Mouse (Mus musculus): ENCODE data around the gene Insr. TPM values are rescaled to one million over a fixed set of nuclear protein-coding genes. Genes with fewer than 3 reads are reported as not detected.

Insr gene
- polyA plus RNA-seq, 2 experiments = 12.2 to 32.7 TPM

GRCm38 (mm10) chr8:3243229-3243628 lies 36.2 kb downstream of the Insr start:
- ATAC-seq (ENCODE audit: low FRiP score, low read depth) = no peak
- 94% methylated on average over 4 of the region's 4 CpGs for WGBS

DNA sequence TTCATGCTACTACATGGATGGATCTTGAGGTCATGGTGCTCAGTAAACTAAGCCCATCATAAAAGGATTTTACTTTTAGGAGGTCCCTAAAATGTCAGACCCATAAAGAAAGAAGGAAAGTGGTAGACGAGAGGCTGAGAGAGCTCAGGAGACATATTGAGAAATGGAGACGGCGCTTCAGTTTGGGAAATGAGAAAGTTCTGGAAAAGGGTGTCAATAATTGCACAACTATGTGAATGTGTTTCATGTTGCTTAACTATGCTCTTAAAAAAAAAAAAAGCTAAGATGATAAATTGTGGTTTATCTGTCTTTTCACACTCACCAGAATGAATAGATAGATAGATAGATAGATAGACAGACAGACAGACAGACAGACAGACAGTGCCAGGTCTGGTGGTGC lies 38.7 kb downstream of the Insr start:
- H3K9ac ChIP-seq (ENCODE audit: low read depth, low read length, severe bottlenecking) = no peak overlapping the region
- no peak for ATAC-seq (ENCODE audit: low FRiP score, low read depth)
- TF ChIP-seq POLR2A (IDR thresholded peaks at IDR 0.05; ENCODE audit: borderline replicate concordance, extremely low read depth, insufficient read depth, insufficient read length) = no peak
- no peaks in the 10 kb centered on the region for H3K9me3 ChIP-seq (ENCODE audit: control insufficient read depth, low read length)
- no peak overlapping the region for H3K4me2 ChIP-seq (replicated peaks; ENCODE audit: low read depth, low read length, severe bottlenecking)
- no peak for DNase-seq (ENCODE audit: low spot score)
- H3K4me3 ChIP-seq (replicated peaks; ENCODE audit: low read length) = no peak overlapping the region
- H3K36me3 ChIP-seq (ENCODE audit: control insufficient read depth, insufficient read depth, low read length) = no peaks in the 10 kb centered on the region; the same call in 1 of the 2 replicates
- WGBS = 96% methylated on average over 3 of the region's 3 CpGs
- H3K4me1 ChIP-seq (ENCODE audit: control insufficient read depth, insufficient read depth, low read length) = no peaks in the 10 kb centered on the region
- H3K27me3 ChIP-seq (ENCODE audit: control insufficient read depth, insufficient read depth, low read length) = no peaks in the 10 kb centered on the region
- H3K27ac ChIP-seq (replicated peaks; ENCODE audit: low read depth, low read length) = no peak overlapping the region

More at GRCm38 (mm10) chr8:3243229-3243628, 36.2 kb downstream of the Insr start:
- H3K4me2 ChIP-seq (replicated peaks; ENCODE audit: low read depth, low read length, severe bottlenecking) = no peak overlapping the region
- no peaks in the 10 kb centered on the region for H3K9me3 ChIP-seq (ENCODE audit: control insufficient read depth, low read length)
- no peak overlapping the region for H3K9ac ChIP-seq (ENCODE audit: low read depth, low read length, severe bottlenecking)
- no peaks in the 10 kb centered on the region for H3K4me1 ChIP-seq (ENCODE audit: control insufficient read depth, insufficient read depth, low read length)
- no peak overlapping the region for H3K4me3 ChIP-seq (replicated peaks; ENCODE audit: low read length)
- DNase-seq (ENCODE audit: low spot score) = no peak
- H3K27ac ChIP-seq (replicated peaks; ENCODE audit: low read depth, low read length) = no peak overlapping the region
- peaks cover 3% of the 10 kb centered on the region; the same call in 1 of the 2 replicates for H3K36me3 ChIP-seq (ENCODE audit: control insufficient read depth, insufficient read depth, low read length)
- no peak for TF ChIP-seq POLR2A (IDR thresholded peaks at IDR 0.05; ENCODE audit: borderline replicate concordance, extremely low read depth, insufficient read depth, insufficient read length)
- H3K27me3 ChIP-seq (ENCODE audit: control insufficient read depth, insufficient read depth, low read length) = no peaks in the 10 kb centered on the region

DNA sequence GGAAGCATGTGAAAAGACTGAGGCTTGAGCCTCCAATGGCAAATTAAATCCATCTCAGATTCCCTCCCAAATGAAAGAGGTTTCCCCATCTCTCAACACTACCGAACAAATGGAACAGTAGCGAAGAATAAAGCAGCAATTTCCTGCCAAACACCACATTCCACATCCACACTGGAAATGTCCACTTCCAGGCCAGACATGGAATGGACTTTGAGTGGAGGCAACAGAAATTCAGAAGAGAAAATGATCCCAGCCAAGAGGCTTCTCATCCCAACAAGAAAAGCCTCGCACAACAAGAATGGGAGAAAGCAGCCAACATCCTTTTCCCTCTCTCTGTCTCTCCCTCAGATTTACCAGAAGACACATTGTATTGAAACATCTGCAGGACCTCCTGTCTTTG lies 39.8 kb downstream of the Insr start:
- DNase-seq (ENCODE audit: low spot score) = no peak
- WGBS = 74% methylated on average over 3 of the region's 3 CpGs
- H3K36me3 ChIP-seq (ENCODE audit: control insufficient read depth, insufficient read depth, low read length) = no peaks in the 10 kb centered on the region

DNA sequence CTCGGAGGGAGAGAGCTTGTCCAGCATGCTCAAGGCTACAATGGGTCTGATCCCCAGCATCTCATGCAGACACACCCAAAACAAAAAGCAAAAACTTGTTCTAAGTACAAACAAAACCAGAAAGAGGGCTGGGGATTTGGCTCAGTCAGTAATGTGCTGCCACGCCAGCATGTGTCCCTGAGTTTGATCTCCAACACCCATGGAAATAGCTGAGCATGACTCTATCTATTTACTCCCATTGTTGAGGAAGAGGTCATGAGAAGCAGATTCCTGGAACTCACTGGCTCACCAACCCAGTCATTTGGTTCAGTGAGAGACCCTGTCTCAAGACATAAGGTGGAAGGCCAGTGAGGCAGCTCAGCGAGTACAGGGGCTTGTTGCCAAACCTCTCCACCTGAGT lies 40.6 kb downstream of the Insr start:
- no peak for DNase-seq (ENCODE audit: low spot score)
- Histone ChIP-seq H3K9ac (ENCODE audit: low read depth, low read length, severe bottlenecking) (no peak overlapping the region), H3K4me2 (replicated peaks; ENCODE audit: low read depth, low read length, severe bottlenecking) (no peak overlapping the region), H3K27me3 (ENCODE audit: control insufficient read depth, insufficient read depth, low read length) (no peaks in the 10 kb centered on the region), H3K9me3 (ENCODE audit: control insufficient read depth, low read length) (no peaks in the 10 kb centered on the region), H3K4me1 (ENCODE audit: control insufficient read depth, insufficient read depth, low read length) (no peaks in the 10 kb centered on the region), H3K36me3 (ENCODE audit: control insufficient read depth, insufficient read depth, low read length) (no peaks in the 10 kb centered on the region), H3K4me3 (replicated peaks; ENCODE audit: low read length) (no peak overlapping the region), H3K27ac (replicated peaks; ENCODE audit: low read depth, low read length) (no peak overlapping the region)
- ATAC-seq (ENCODE audit: low FRiP score, low read depth) = no peak
- TF ChIP-seq POLR2A (IDR thresholded peaks at IDR 0.05; ENCODE audit: borderline replicate concordance, extremely low read depth, insufficient read depth, insufficient read length) = no peak
- WGBS = 91% methylated on average over 3 of the region's 3 CpGs

More for the DNA sequence above, 39.8 kb downstream of the Insr start:
- no peak overlapping the region for H3K27ac ChIP-seq (replicated peaks; ENCODE audit: low read depth, low read length)
- no peaks in the 10 kb centered on the region for H3K27me3 ChIP-seq (ENCODE audit: control insufficient read depth, insufficient read depth, low read length)
- H3K4me2 ChIP-seq (replicated peaks; ENCODE audit: low read depth, low read length, severe bottlenecking) = no peak overlapping the region
- H3K4me3 ChIP-seq (replicated peaks; ENCODE audit: low read length) = no peak overlapping the region
- no peak for ATAC-seq (ENCODE audit: low FRiP score, low read depth)
- no peaks in the 10 kb centered on the region for H3K4me1 ChIP-seq (ENCODE audit: control insufficient read depth, insufficient read depth, low read length)
- H3K9me3 ChIP-seq (ENCODE audit: control insufficient read depth, low read length) = no peaks in the 10 kb centered on the region
- no peak for TF ChIP-seq POLR2A (IDR thresholded peaks at IDR 0.05; ENCODE audit: borderline replicate concordance, extremely low read depth, insufficient read depth, insufficient read length)
- no peak overlapping the region for H3K9ac ChIP-seq (ENCODE audit: low read depth, low read length, severe bottlenecking)

DNA sequence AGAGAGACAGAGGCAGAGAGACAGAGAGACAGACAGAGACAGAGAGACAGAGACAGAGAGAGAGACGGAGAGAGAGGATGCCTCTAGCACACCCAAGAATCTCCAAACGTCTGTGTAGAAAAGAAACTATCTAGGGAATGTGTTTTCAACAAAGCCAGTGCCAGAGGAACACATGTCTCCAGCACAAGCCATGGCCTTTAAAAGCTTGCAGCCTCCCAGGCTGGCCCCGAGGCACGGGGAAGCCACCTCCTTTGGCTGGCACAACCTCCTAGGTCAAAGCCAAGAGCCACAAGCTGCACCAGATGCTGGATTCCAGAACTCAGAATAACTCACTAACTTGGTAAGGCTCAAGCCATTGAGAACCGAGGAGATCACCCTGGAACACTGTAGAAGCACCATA lies 42.1 kb downstream of the Insr start:
- H3K27ac ChIP-seq (replicated peaks; ENCODE audit: low read depth, low read length) = no peak overlapping the region
- DNase-seq (ENCODE audit: low spot score) (no peak), ATAC-seq (ENCODE audit: low FRiP score, low read depth) (no peak)
- H3K36me3 ChIP-seq (ENCODE audit: control insufficient read depth, insufficient read depth, low read length) = no peaks in the 10 kb centered on the region
- H3K4me2 ChIP-seq (replicated peaks; ENCODE audit: low read depth, low read length, severe bottlenecking) = no peak overlapping the region
- no peaks in the 10 kb centered on the region for H3K4me1 ChIP-seq (ENCODE audit: control insufficient read depth, insufficient read depth, low read length)
- 51% methylated on average over 5 of the region's 5 CpGs for WGBS
- H3K27me3 ChIP-seq (ENCODE audit: control insufficient read depth, insufficient read depth, low read length) = no peaks in the 10 kb centered on the region
- H3K9me3 ChIP-seq (ENCODE audit: control insufficient read depth, low read length) = no peaks in the 10 kb centered on the region
- no peak overlapping the region for H3K9ac ChIP-seq (ENCODE audit: low read depth, low read length, severe bottlenecking)
- no peak for TF ChIP-seq POLR2A (IDR thresholded peaks at IDR 0.05; ENCODE audit: borderline replicate concordance, extremely low read depth, insufficient read depth, insufficient read length)
- H3K4me3 ChIP-seq (replicated peaks; ENCODE audit: low read length) = no peak overlapping the region

DNA sequence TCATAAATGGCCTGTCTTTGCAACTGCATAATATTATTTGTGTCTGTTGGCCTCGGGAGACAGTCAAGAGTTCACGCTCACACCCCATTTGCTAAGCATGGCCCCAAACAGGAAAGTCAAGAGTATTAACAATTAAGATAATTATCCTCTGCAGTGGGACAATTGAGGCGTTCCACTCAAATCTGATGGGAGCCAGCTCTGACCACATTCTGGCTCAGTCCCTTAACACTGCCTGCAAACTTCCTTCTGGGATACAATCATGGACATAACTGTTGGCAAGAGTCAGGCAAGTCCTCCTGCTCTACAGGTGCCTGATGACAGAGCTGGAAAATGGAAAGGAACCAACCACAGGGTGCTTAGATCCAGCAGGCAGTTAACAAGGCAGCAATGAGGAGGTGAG lies 43.1 kb downstream of the Insr start:
- Histone ChIP-seq H3K27ac (replicated peaks; ENCODE audit: low read depth, low read length) (no peak overlapping the region), H3K27me3 (ENCODE audit: control insufficient read depth, insufficient read depth, low read length) (no peaks in the 10 kb centered on the region), H3K9ac (ENCODE audit: low read depth, low read length, severe bottlenecking) (no peak overlapping the region), H3K4me2 (replicated peaks; ENCODE audit: low read depth, low read length, severe bottlenecking) (no peak overlapping the region), H3K4me1 (ENCODE audit: control insufficient read depth, insufficient read depth, low read length) (no peaks in the 10 kb centered on the region), H3K9me3 (ENCODE audit: control insufficient read depth, low read length) (no peaks in the 10 kb centered on the region), H3K36me3 (ENCODE audit: control insufficient read depth, insufficient read depth, low read length) (no peaks in the 10 kb centered on the region), H3K4me3 (replicated peaks; ENCODE audit: low read length) (no peak overlapping the region)
- ATAC-seq (ENCODE audit: low FRiP score, low read depth) (no peak), DNase-seq (ENCODE audit: low spot score) (no peak)
- 55% methylated on average over 3 of the region's 3 CpGs for WGBS
- TF ChIP-seq POLR2A (IDR thresholded peaks at IDR 0.05; ENCODE audit: borderline replicate concordance, extremely low read depth, insufficient read depth, insufficient read length) = no peak
